Mouse (Mus musculus): ENCODE measurements around the gene Dnajb4.
A peak's percentile ranks its signal among the peaks of the same experiment; 100 is the strongest.

The Dnajb4 gene

DNA sequence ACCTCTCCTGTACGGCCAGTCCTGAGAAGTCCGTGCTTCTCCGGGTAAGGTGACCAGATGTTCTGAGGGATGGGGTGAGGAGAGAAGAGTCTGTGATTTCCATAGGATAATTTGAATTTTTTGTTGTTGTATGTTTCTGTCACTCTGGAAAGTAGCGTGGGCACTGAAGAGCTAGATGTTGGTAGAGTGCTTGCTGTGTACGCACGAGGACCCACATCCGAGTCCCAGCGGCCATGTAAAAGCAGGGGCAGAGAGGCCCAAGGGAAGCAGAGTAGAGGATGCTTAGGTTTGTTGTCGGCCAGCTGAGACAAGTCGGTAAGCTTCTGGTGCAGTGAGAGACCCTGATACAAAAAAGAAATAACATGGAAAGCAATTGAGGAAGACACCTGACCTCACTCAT lies 42.1 kb downstream of the Dnajb4 start:
- DNase-seq: no peak

GRCm38 (mm10) chr3:152166699-152167451 lies 43.2 kb downstream of the Dnajb4 start:
- peak; percentile 72 for DNase-seq

- DNase-seq: peak; percentile 33
Measured at GRCm38 (mm10) chr3:152166099-152166423, 44.0 kb downstream of the Dnajb4 start, which contains the start of gene Gipc2. Gene Gipc2 (minus strand): TSS chr3:152166230.

GRCm38 (mm10) chr3:152165351-152166098 lies 44.6 kb downstream of the Dnajb4 start:
- DNase-seq: peak; percentile 67

GRCm38 (mm10) chr3:152165014-152165350 lies 45.1 kb downstream of the Dnajb4 start:
- DNase-seq: no peak

- DNase-seq: no peak
Measured at GRCm38 (mm10) chr3:152163320-152163719, 46.8 kb downstream of the Dnajb4 start.

GRCm38 (mm10) chr3:152160607-152161006 lies 49.5 kb downstream of the Dnajb4 start:
- no peak for DNase-seq

DNA sequence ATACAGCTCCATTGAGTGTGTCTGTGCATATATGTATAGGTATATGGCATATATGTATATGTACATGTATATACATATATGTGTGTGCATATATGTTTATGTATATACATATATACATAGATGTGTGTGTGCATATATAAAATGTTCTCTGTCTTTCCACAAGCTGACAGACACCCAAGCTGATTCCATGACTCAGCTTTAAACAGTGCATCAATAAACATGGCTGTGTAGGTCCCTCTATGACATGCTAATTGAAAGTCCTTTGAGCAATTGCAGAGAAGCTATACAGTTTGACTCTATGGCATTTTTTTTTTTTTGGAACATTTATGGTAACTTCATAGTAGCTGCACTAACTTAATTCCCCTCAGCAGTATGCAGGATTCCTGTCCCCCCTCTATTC lies 50.8 kb downstream of the Dnajb4 start:
- DNase-seq: no peak

GRCm38 (mm10) chr3:152158344-152159291 lies 51.5 kb downstream of the Dnajb4 start:
- no peak for DNase-seq

DNA sequence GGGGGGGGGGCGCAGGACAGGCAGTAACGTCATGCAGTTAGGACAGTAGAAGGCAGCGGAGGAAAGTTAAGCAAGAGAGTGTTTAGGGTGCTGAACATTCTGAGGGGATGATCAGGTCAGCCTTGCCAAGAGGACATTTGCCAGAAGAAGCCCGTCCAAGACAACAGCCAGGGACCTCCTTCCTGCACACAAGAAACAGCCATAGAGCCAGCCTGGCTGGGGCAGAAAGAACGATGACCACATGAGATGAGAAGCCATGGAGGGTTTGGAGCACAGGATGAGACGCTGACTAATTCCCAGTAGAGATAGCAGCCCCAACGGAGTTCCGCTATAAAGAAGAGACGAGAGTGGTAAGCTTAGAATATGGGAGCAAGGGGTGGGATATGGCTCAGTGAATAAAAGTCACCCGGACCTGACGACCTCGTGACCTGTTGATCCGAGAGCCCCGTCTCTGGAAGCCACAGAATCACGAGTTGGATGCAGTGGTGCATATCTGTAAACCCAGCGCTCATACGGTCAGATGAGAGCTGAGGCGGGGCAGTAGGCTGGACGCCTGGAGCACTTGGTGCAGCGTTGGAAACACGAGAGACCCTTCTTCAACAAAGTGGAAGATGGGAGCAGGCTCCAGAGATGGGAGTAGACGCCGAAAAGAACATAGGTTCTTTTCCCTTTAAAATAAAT lies 53.1 kb downstream of the Dnajb4 start:
- DNase-seq: no peak

DNA sequence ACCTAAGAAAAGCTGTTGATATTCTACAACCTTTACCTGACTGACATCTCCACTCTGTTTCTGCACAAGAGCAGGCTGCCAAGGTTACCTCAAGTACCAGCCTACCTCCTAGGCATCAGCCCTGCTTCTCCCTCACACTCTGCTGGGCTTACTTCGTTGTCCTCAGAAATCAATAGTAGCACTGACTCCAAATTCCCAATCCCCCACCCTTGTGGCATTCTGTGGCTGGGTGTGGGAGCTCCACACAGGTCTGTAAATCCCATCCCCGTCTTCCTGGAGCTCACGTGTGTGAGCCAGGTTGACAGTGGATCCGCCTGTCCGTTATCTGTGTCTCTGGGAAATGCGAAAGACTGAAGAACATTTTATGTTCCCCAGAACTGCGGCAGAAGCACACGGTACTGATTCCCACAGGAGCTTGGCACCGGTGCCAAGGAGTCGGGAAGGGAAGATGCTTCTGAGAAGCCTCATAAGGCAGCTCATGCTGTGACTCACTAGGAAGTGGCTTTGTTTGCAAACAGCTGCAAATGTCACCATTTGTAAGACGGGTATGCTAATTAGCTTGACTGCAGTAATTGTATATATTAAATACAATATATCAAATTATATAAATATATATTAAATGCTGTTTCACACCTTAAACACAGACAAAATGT lies 54.7 kb downstream of the Dnajb4 start:
- DNase-seq: no peak

DNA sequence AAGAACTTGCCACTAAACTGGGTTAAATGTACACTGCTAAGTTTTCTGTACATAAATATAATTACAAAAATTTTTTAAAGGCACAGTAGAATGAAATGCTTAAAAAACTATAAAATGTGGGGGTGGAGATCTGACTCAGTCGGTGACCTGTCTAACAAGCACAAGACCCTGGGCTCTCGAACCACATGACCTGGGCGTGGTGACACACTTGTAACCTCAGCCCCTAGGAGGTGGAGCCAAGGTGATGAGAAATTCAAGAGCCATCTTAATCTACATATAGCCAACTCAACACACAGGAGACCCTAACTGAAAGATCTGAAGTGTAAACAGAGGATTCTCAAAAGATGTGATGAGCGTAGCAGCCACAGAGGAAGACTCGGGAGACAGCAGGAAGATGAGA lies 56.0 kb downstream of the Dnajb4 start:
- no peak for DNase-seq

GRCm38 (mm10) chr3:152153152-152153551 lies 57.0 kb downstream of the Dnajb4 start:
- DNase-seq: no peak

DNA sequence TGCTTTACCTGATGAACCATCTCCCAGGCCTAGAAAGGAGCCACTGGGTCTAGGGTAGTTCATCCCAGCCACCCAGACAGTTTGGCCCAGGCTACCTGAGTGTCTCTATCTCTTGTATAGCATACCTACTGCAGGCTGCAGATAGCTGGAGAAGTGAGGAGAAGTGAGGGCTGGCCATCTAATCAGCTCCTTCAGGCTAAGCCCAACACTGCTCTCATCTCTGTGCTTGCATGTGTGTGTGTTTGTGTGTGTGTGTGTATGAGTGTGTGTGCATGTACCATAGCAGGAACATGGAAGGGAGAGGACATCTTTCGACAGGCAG lies 57.7 kb downstream of the Dnajb4 start:
- no peak for DNase-seq

- peak; percentile 24 for DNase-seq
Measured at GRCm38 (mm10) chr3:152151725-152152482, 58.2 kb downstream of the Dnajb4 start.

DNA sequence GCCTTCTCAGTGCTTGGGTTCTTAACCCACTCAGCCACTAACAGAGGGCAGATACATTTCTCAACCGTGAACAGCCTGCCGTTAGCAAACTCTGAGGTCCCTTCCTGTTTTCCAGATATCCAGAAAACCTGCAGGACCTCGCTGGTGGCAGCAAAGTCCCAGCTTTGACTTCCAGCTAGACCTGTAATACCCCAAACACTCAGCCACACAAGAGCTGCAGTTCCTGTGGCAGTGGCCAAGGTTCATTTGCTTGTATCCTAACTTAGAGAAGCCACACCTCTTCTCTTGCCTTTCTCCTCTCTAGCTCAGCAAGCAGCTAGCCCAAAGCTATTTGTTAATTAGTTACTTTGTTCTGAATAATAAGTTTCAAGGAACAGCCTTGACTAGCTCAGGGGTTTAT lies 60.2 kb downstream of the Dnajb4 start:
- no peak for DNase-seq

DNA sequence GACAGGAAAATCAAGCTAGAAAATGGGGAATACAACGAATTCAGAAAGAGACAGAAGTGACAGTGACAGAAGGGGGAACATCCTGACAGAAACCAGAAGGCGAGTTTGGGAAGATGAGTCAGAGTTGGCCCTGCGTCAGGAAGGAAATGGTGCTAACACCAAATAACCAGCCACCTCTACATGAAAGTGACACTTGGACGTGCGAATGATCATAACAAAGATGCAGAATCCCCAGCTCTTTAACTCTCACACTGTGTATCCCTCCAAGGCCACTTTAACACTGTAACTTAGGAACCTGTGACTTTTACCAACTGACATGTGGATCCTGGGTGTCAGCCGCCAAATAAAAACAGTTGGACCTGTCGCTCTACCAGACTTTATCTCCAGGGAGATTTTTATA lies 60.7 kb downstream of the Dnajb4 start:
- no peak for DNase-seq

- DNase-seq: no peak
Measured at GRCm38 (mm10) chr3:152147085-152147831, 62.8 kb downstream of the Dnajb4 start.

DNA sequence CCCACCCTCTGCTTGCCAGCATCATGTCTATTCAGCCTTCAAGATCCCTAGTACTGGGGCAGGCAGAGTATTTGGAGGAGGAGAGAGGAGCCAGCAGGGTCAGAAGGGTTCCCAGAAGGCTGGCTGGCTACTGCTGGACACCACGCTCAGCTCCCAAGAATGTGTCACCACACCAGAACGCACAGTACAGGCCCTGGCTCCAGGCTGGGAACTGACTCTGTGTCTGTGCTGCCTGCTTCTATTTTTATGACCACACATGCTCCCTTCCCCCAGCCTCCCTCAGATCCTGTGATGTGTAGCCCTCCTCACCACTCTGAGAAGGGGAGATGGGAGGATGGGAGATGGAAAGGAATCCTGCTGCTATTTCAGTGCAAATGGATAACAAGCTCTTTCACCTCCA lies 64.9 kb downstream of the Dnajb4 start:
- DNase-seq: peak; percentile 24

GRCm38 (mm10) chr3:152142989-152143695 lies 67.0 kb downstream of the Dnajb4 start:
- DNase-seq: no peak
